Mouse (Mus musculus) ES-E14 (cell line): ENCODE data around the gene Ifna15.

Source experiments
- HCFC1 ChIP-seq: IDR thresholded peaks from 2 replicates; pipeline ENCODE4 v1.6.1; 2012; ENCODE audit warnings: low read length, inconsistent platforms, borderline replicate concordance; ENCODE audit not compliant: insufficient read depth
- ZC3H11A ChIP-seq: IDR thresholded peaks from 2 replicates; pipeline ENCODE4 v1.6.1; 2012; ENCODE audit warnings: low read depth, mild to moderate bottlenecking, inconsistent platforms, low read length, borderline replicate concordance
- ZNF384 ChIP-seq: IDR thresholded peaks from 2 replicates; pipeline ENCODE4 v1.6.1; 2012; ENCODE audit warnings: low read depth, low read length, inconsistent platforms

DNA sequence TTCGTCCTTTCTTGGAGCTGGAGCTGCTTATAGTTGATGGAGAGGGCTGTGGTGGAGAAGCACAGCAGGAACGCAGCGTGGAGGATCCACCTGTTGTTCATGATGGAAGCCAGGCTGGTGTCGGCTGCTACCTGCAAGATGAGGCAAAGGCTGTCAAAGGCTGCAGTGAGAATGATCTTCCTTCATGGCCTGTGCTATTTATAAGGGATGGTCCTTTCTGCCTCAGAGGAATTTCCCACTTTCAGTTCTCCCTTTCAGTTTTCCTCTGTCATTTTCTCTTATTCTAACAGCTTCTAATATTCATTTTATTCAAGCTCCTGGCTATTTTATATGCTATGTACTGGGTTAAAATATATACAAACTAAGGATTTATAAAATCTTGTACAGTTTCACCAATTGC, 35.4 kb downstream of the Ifna15 start, which contains the start of gene Ifnb1:
- TF ChIP-seq ZC3H11A (no peak), HCFC1 (no peak), ZNF384 (no peak)
